Mouse (Mus musculus) heart, postnatal 0 days (tissue): ENCODE measurements around the gene D030056L22Rik.

Experiments
- CTCF ChIP-seq: IDR thresholded peaks from 2 replicates; pipeline ENCODE4 v1.5.1; 2016; ENCODE audit warnings: antibody characterized with exemption, control low read depth, low read depth
- EP300 ChIP-seq: IDR thresholded peaks from 2 replicates; pipeline ENCODE4 v1.6.1; 2016; ENCODE audit warnings: antibody characterized with exemption, low read depth

GRCm38 (mm10) chr19:18730255-18730654 is 17.3 kb downstream of the D030056L22Rik start:
- TF ChIP-seq CTCF (no peak), EP300 (no peak)
